Mouse (Mus musculus): ENCODE results near the gene Vwa8. TPM values are rescaled to one million over a fixed set of nuclear protein-coding genes. Genes with fewer than 3 reads are reported as not detected.

Gene Vwa8
- 14.6 to 17.7 TPM (median 15.8 TPM) in 4 replicates for total RNA-seq (2023)

GRCm38 (mm10) chr14:78848941-78849911, at the start of gene Vwa8:
Vwa8 (plus strand) TSS chr14:78849052.

Other genes with a start within 250 kb of the Vwa8 start
- gene Dgkh, start 116.3 kb upstream of the Vwa8 start, total RNA-seq (2023), result 1.8 to 2.7 TPM (median 2.4 TPM) in 4 replicates